Mouse (Mus musculus): Measurements from ENCODE around the gene Clcnkb.

- TF ChIP-seq GATA1 (IDR thresholded peaks at IDR 0.05; ENCODE audit: borderline replicate concordance, low read length) (no peak), FLI1 (IDR thresholded peaks at IDR 0.05; ENCODE audit: low read length) (no peak)
These were observed 3.8 kb upstream of the Clcnkb start for GRCm38 (mm10) chr4:141419398-141420191.
